24 mouse cellular contexts compared by ENCODE assay signal in the genomic region with DNA sequence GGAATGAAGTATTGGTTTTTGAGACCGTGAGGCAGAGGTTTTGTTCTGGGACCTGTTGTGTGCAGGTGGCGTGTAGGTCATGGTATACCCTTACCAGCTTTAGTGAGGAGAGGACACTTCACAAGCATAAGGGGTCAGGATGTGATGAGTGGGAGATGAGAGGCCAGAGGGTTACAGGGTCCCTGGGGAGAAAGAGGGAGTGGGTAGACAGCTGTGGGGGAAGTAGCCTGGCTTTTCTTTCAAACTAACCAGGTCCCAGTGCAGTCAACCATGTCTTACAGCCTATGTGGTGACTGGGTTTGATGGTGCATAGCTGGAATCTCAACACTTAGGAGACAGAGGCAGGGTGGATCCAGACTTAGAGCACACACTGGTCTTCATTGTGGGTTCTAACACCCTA. TPM values are rescaled to one million over a fixed set of nuclear protein-coding genes. Genes with fewer than 3 reads are reported as not detected.
DNase-seq lines count a peak whose midpoint lies in the region; ATAC-seq and TF ChIP-seq lines count a peak whose summit lies in the region.
"Had no signal": no experiment of that assay in that cellular context is flagged by ENCODE, and none has a peak within 500 bp of the region (broad histone marks: within the 10 kb centered on the region; RNA-seq: fewer than 3 reads in every experiment).

No protein-coding gene starts in this region.

- H3K4me2 ChIP-seq in kidney, embryonic 15.5 days = no peak overlapping the region
- no peak overlapping the region for H3K4me2 ChIP-seq in liver, postnatal 0 days (ENCODE audit: low read depth, low read length)
- H3K4me2 ChIP-seq in liver, embryonic 12.5 days = no peak overlapping the region
- H3K4me2 ChIP-seq: embryonic facial prominence, embryonic 13.5 days; embryonic facial prominence, embryonic 15.5 days; forebrain, embryonic 12.5 days had no signal

- no peaks in the 10 kb centered on the region for H3K27me3 ChIP-seq in kidney, embryonic 15.5 days
- H3K27me3 ChIP-seq in liver, postnatal 0 days (ENCODE audit: insufficient read depth, low read length) = peaks cover 10% of the 10 kb centered on the region
- peaks cover 33% of the 10 kb centered on the region for H3K27me3 ChIP-seq in liver, embryonic 12.5 days (replicated peaks)
- H3K27me3 ChIP-seq: embryonic facial prominence, embryonic 13.5 days; embryonic facial prominence, embryonic 15.5 days; forebrain, embryonic 12.5 days; Patski had no signal

- no peaks in the 10 kb centered on the region for H3K36me3 ChIP-seq in kidney, embryonic 15.5 days
- H3K36me3 ChIP-seq in liver, postnatal 0 days (replicated peaks; ENCODE audit: insufficient read depth, low read length) = 0 out of 2 replicates have a peak, but pooled peaks cover 5% of the 10 kb centered on the region
- H3K36me3 ChIP-seq in liver, embryonic 12.5 days = no peaks in the 10 kb centered on the region
- H3K36me3 ChIP-seq: G1E had no signal

- no peak for ATAC-seq in kidney, embryonic 15.5 days (replicated peaks; ENCODE audit: low FRiP score)
- ATAC-seq in liver, postnatal 0 days = 0 out of 2 replicates have a peak, but pooled peaks have one; percentile 10
- ATAC-seq in liver, embryonic 12.5 days = no peak
- ATAC-seq: activated CD4-positive, CD25-positive, alpha-beta regulatory T cell, adult 4 months; forebrain, embryonic 14.5 days; forebrain, embryonic 16.5 days; Patski had no signal

- H3K9me3 ChIP-seq in kidney, embryonic 15.5 days (replicated peaks) = no peaks in the 10 kb centered on the region
- H3K9me3 ChIP-seq in liver, postnatal 0 days (ENCODE audit: low read length) = no peaks in the 10 kb centered on the region
- H3K9me3 ChIP-seq in liver, embryonic 12.5 days (replicated peaks) = no peaks in the 10 kb centered on the region
- H3K9me3 ChIP-seq: embryonic facial prominence, embryonic 13.5 days; embryonic facial prominence, embryonic 15.5 days; forebrain, embryonic 12.5 days; G1E had no signal

- peaks cover 51% of the 10 kb centered on the region for H3K4me1 ChIP-seq in kidney, embryonic 15.5 days
- H3K4me1 ChIP-seq in liver, postnatal 0 days (ENCODE audit: insufficient read depth) = peaks cover 8% of the 10 kb centered on the region; the same call in 1 of the 2 replicates
- no peaks in the 10 kb centered on the region for H3K4me1 ChIP-seq in liver, embryonic 12.5 days

- DNase-seq in kidney, adult 18-20 months = no peak
- no peak for DNase-seq in liver, postnatal 0 days
- DNase-seq in cerebellum, adult 9-11 months = no peak
- DNase-seq: adrenal gland, adult 8-10 months; adrenal gland, postnatal 14 days; adrenal gland, postnatal 36 days; cerebellum, adult 11-12 months; cerebellum, adult 2 months; cerebellum, adult 9-10 months; cerebellum, postnatal 14 days; cerebellum, postnatal 36 days; embryo, embryonic 11 days had no signal

- no peak for TF ChIP-seq CTCF in liver, postnatal 0 days (IDR thresholded peaks at IDR 0.05; ENCODE audit: low read depth)

- 0 out of 2 replicates have a peak overlapping the region, but pooled peaks have one; percentile 32 for H3K27ac ChIP-seq in kidney, embryonic 15.5 days
- no peak overlapping the region for H3K27ac ChIP-seq in liver, postnatal 0 days (ENCODE audit: low read depth)
- H3K27ac ChIP-seq in liver, embryonic 12.5 days = no peak overlapping the region
- H3K27ac ChIP-seq: embryonic facial prominence, embryonic 13.5 days; embryonic facial prominence, embryonic 15.5 days; forebrain, embryonic 10.5 days had no signal

- 51% methylated on average over 2 of the region's 2 CpGs for WGBS in kidney, embryonic 15.5 days
- WGBS in liver, postnatal 0 days (ENCODE audit: insufficient replicate concordance) = 73% methylated on average over 2 of the region's 2 CpGs
- 55% methylated on average over 2 of the region's 2 CpGs for WGBS in liver, embryonic 12.5 days (ENCODE audit: insufficient replicate concordance)

- no peak overlapping the region for H3K9ac ChIP-seq in kidney, embryonic 15.5 days
- H3K9ac ChIP-seq in liver, postnatal 0 days (replicated peaks) = no peak overlapping the region
- H3K9ac ChIP-seq in liver, embryonic 12.5 days = no peak overlapping the region
- H3K9ac ChIP-seq: embryonic facial prominence, embryonic 13.5 days; embryonic facial prominence, embryonic 15.5 days; forebrain, embryonic 12.5 days had no signal

- TF ChIP-seq EP300 in liver, postnatal 0 days (IDR thresholded peaks at IDR 0.05; ENCODE audit: low read depth) = no peak

- H3K4me3 ChIP-seq in kidney, embryonic 15.5 days (replicated peaks) = no peak overlapping the region
- no peak overlapping the region for H3K4me3 ChIP-seq in liver, postnatal 0 days (ENCODE audit: low read depth, low read length)
- H3K4me3 ChIP-seq in liver, embryonic 12.5 days = no peak overlapping the region
- H3K4me3 ChIP-seq: embryonic facial prominence, embryonic 13.5 days; embryonic facial prominence, embryonic 15.5 days; erythroblast, embryonic 14.5 days; forebrain, embryonic 10.5 days; forebrain, embryonic 12.5 days had no signal

RNA-seq across cellular contexts. Expression of a gene that starts 6.2 kb away (rescaled TPM):
- 138 and 150 TPM in 2 replicates for polyA plus RNA-seq in kidney, embryonic 15.5 days (2015; fragmentation: Nextera tagmentation; extraction: Ambion mirVana)
- 3,364 and 3,428 TPM in 2 replicates for polyA plus RNA-seq in liver, postnatal 0 days (2015; fragmentation: Nextera tagmentation; extraction: Ambion mirVana)
- polyA plus RNA-seq in liver, embryonic 12.5 days (2016; fragmentation: Nextera tagmentation; extraction: Ambion mirVana) = 12.4 and 14.3 TPM in 2 replicates
- polyA plus RNA-seq: activated CD4-positive, CD25-positive, alpha-beta regulatory T cell, adult 4 months; G1E had no signal

RNA-seq across cellular contexts. Expression of a gene that starts 44.2 kb away (rescaled TPM):
- 90.4 and 94.0 TPM in 2 replicates for polyA plus RNA-seq in kidney, embryonic 15.5 days (2015; fragmentation: Nextera tagmentation; extraction: Ambion mirVana)
- 2.4 and 2.5 TPM in 2 replicates for polyA plus RNA-seq in liver, postnatal 0 days (2015; fragmentation: Nextera tagmentation; extraction: Ambion mirVana)
- 7.6 and 10.9 TPM in 2 replicates for polyA plus RNA-seq in liver, embryonic 12.5 days (2016; fragmentation: Nextera tagmentation; extraction: Ambion mirVana)
- polyA plus RNA-seq: activated CD4-positive, CD25-positive, alpha-beta regulatory T cell, adult 4 months; erythroblast, embryonic 14.5 days had no signal

Comparison
In these comparisons a context has a peak if more than half of its experiments do, and no peak if none do; other contexts are left out.
1. RNA of a gene that starts 6.2 kb away (polyA plus RNA-seq): 3,364 to 3,428 TPM in liver, postnatal 0 days; 138 to 150 TPM in kidney, embryonic 15.5 days and 12.4 to 14.3 TPM in liver, embryonic 12.5 days; every median in the first group is over 10 times any median in the second.